ENCODE assay signal across 8 mouse cellular contexts in the genomic region with DNA sequence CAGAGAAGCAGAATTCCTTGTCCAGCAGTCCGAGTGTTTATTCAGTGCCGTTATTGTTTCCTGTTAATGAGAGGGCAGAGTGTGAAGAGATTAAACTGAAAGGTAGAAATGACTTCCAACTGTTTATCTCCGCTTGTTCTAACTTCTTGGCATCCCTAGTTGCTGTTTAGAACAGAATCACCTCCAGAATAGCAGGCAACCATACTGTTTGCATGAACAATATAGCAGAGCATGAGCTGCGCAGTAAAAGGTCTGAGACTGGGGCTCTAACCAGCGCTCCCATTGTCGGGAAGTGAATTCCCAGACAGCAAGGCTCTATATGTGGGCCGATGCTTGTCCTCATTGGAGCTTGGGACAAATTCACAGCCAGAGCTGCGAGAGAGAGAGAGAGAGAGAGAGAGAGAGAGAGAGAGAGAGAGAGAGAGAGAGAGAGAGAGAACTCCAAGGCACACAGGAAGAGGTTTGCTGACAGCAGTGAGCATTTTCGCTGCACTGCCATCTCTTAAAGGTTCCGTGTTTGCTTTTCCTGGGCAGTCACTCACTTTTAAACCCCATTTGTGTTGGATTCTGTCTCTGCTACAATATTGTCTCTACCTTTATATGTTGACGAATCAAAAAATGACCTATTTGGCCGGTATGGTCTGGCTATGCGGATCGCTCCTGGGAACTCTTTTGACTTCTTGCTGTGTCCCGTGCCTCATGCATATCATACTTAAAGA. TPM values are rescaled to one million over a fixed set of nuclear protein-coding genes. Genes with fewer than 3 reads are reported as not detected.
DNase-seq lines count a peak whose midpoint lies in the region; ATAC-seq and TF ChIP-seq lines count a peak whose summit lies in the region.

No protein-coding gene starts in this region.

- 0 out of 2 replicates have a peak overlapping the region, but pooled peaks have one; percentile 27 for H3K27ac ChIP-seq in kidney, postnatal 0 days
- H3K27ac ChIP-seq in bone marrow, adult 2 months (ENCODE audit: control insufficient read depth, insufficient read depth, low read depth, low read length, poor library complexity), result peak overlapping the region; percentile 31; the same call in 1 of the 2 replicates

- no peak overlapping the region for H3K9ac ChIP-seq in kidney, postnatal 0 days (ENCODE audit: low read depth, low read length)

- no peak for TF ChIP-seq CTCF in kidney, postnatal 0 days (IDR thresholded peaks at IDR 0.05; ENCODE audit: low read depth)
- TF ChIP-seq CTCF in bone marrow, adult 2 months (IDR thresholded peaks at IDR 0.05; ENCODE audit: control insufficient read depth, insufficient read depth, low read length), result no peak

- no peaks in the 10 kb centered on the region for H3K9me3 ChIP-seq in kidney, postnatal 0 days (replicated peaks; ENCODE audit: low read length)

- no peaks in the 10 kb centered on the region for H3K36me3 ChIP-seq in kidney, postnatal 0 days (ENCODE audit: insufficient read depth, low read length)

- peak overlapping the region; percentile 26 for H3K4me3 ChIP-seq in kidney, postnatal 0 days (replicated peaks; ENCODE audit: low read depth, low read length)
- peak overlapping the region; percentile 69 for H3K4me3 ChIP-seq in bone marrow, adult 2 months (replicated peaks; ENCODE audit: control insufficient read depth, low read depth, low read length)

- H3K4me2 ChIP-seq in kidney, postnatal 0 days (ENCODE audit: low read length), result peak overlapping the region; percentile 48

- 56% methylated on average over 15 of the region's 15 CpGs for WGBS in kidney, postnatal 0 days
- 7% methylated on average over 15 of the region's 15 CpGs for WGBS in bone marrow, adult 2 months

- H3K27me3 ChIP-seq in kidney, postnatal 0 days (ENCODE audit: insufficient read depth, low read length), result no peaks in the 10 kb centered on the region

- no peak for ATAC-seq in kidney, postnatal 0 days (replicated peaks; ENCODE audit: low FRiP score, low read depth)

- no peaks in the 10 kb centered on the region for H3K4me1 ChIP-seq in kidney, postnatal 0 days (replicated peaks; ENCODE audit: insufficient read depth, low read length)
- H3K4me1 ChIP-seq in bone marrow, adult 2 months (ENCODE audit: control insufficient read depth, insufficient read depth, low read length), result peaks cover 3% of the 10 kb centered on the region

- DNase-seq in kidney, postnatal 0 days (ENCODE audit: low spot score), result peak; percentile 20
- no peak for DNase-seq in kidney, adult 8-10 months
- peak; percentile 14 to 48 for DNase-seq in heart, postnatal 10 days
- peak; percentile 74 for DNase-seq in naive thymus-derived CD4-positive, alpha-beta T cell, adult 2 months (ENCODE audit: low read depth)
- no peak for DNase-seq in left cerebral cortex, postnatal 25 days (ENCODE audit: low spot score in 2 of 2)
- no peak for DNase-seq in adrenal gland, adult 2 months
- DNase-seq in kidney, adult 9 months, result no peak

- TF ChIP-seq POLR2A in bone marrow, adult 2 months (IDR thresholded peaks at IDR 0.05; ENCODE audit: borderline replicate concordance, control insufficient read depth, low read depth, low read length), result no peak

- intact Hi-C loops in heart, postnatal 10 days (cut with DNase I), result loop anchor here (5.0 kb wide), 1 partner anchor 35 kb away; a partner anchor contains a TSS
- intact Hi-C loops in left cerebral cortex, postnatal 25 days (cut with DNase I), result no loop called here

RNA-seq across cellular contexts. Expression of a gene that starts 3.5 kb away (rescaled TPM):
- polyA plus RNA-seq in kidney, postnatal 0 days (2015; fragmentation: Nextera tagmentation; extraction: Ambion mirVana), result 0.11 and 0.16 TPM in 2 replicates
- polyA plus RNA-seq in bone marrow, adult 2 months (2011; ENCODE audit: insufficient read depth, insufficient read length, low replicate concordance, missing spikeins), result 0.74 and 2.4 TPM in 2 replicates
- 1 to 10 TPM; 4.8 to 6.7 TPM for total RNA-seq in heart, postnatal 10 days (2021)
- 1 to 10 TPM; 1.7 to 2.1 TPM for total RNA-seq in left cerebral cortex, postnatal 25 days (2021)
- total RNA-seq in adrenal gland, adult 2 months (2021), result 1 to 10 TPM; 3.0 to 6.5 TPM
- 0.53 and 0.61 TPM in 2 replicates for polyA plus RNA-seq in adrenal gland, adult 2 months (2012; rRNA removed)

RNA-seq across cellular contexts. Expression of a gene that starts 32.9 kb away (rescaled TPM):
- polyA plus RNA-seq in kidney, postnatal 0 days (2015; fragmentation: Nextera tagmentation; extraction: Ambion mirVana), result 6.0 and 7.1 TPM in 2 replicates
- 6.8 TPM in 2 replicates for polyA plus RNA-seq in bone marrow, adult 2 months (2011; ENCODE audit: insufficient read depth, insufficient read length, low replicate concordance, missing spikeins)
- total RNA-seq in heart, postnatal 10 days (2021), result 10 to 100 TPM in 1 of 2 experiments, 1 to 10 TPM in 1; 7.1 to 10.5 TPM
- total RNA-seq in left cerebral cortex, postnatal 25 days (2021), result 1 to 10 TPM; 2.4 to 2.6 TPM
- total RNA-seq in adrenal gland, adult 2 months (2021), result 10 to 100 TPM; 13.5 to 16.4 TPM
- 1.3 and 2.5 TPM in 2 replicates for polyA plus RNA-seq in adrenal gland, adult 2 months (2012; rRNA removed)

Comparison
In these comparisons a context has a peak if more than half of its experiments do, and no peak if none do; other contexts are left out.
1. DNase-seq: peak in kidney, postnatal 0 days (single experiment), heart, postnatal 10 days (2 of 2) and naive thymus-derived CD4-positive, alpha-beta T cell, adult 2 months (single experiment); none in kidney, adult 8-10 months (0 of 2), left cerebral cortex, postnatal 25 days (0 of 2), adrenal gland, adult 2 months (single experiment) and kidney, adult 9 months (single experiment).